Comparison of ENCODE assay signal across 8 mouse cellular contexts in genomic region chr7:138955787-138956186, GRCm38 (mm10). TPM values are rescaled to one million over a fixed set of nuclear protein-coding genes. Genes with fewer than 3 reads are reported as not detected.
"Had no signal": no experiment of that assay in that cellular context is flagged by ENCODE, and none has a peak within 500 bp of the region (broad histone marks: within the 10 kb centered on the region; RNA-seq: fewer than 3 reads in every experiment).

No protein-coding gene starts in this region.

- DNase-seq: kidney, adult 8-10 months; kidney, postnatal 36 days; lung, adult 18-20 months; midbrain, embryonic 14.5 days; thymus, postnatal 4 days had no signal

- ATAC-seq: intestine, postnatal 0 days had no signal

RNA-seq across cellular contexts. Expression of gene Jakmip3, which starts 15.3 kb away (rescaled TPM):
- total RNA-seq: liver, adult 2 months; megakaryocyte progenitor cell, adult 5-6 weeks had no signal
